21 mouse cellular contexts compared by ENCODE assay signal in the genomic region with DNA sequence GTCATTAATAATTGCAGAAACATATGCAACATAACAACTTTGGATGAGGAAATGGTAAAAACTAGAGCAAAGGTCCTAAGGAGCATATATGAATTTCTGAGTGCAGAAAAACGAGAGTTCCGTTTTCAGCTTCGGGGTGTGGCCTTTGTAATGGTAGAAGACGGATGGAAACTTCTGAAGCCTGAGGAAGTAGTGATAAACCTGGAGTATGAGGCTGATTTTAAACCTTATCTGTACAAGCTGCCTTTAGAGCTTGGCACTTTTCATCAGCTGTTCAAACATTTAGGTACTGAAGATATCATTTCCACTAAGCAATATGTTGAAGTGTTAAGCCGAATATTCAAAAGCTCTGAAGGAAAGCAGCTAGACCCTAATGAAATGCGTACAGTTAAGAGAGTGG. TPM values are rescaled to one million over a fixed set of nuclear protein-coding genes. Genes with fewer than 3 reads are reported as not detected.
DNase-seq lines count a peak whose midpoint lies in the region; TF ChIP-seq lines count a peak whose summit lies in the region.
"Had no signal": no experiment of that assay in that cellular context is flagged by ENCODE, and none has a peak within 500 bp of the region (broad histone marks: within the 10 kb centered on the region; RNA-seq: fewer than 3 reads in every experiment).

No protein-coding gene starts in this region.

- no peak overlapping the region for H3K27ac ChIP-seq in MEL (ENCODE audit: control insufficient read depth, low read depth, low read length)

- no peaks in the 10 kb centered on the region; a peak in 1 of 4 replicates for H3K36me3 ChIP-seq in MEL (ENCODE audit: control insufficient read depth in 1 of 2, insufficient read depth in 2 of 2, low read length in 2 of 2)

- no peak for TF ChIP-seq EP300 in MEL (IDR thresholded peaks at IDR 0.05; ENCODE audit: low read depth in 1 of 2, low read length in 2 of 2)

- TF ChIP-seq RAD21 in MEL (IDR thresholded peaks at IDR 0.05; ENCODE audit: low read depth, low read length): no peak

- TF ChIP-seq CTCF in MEL (IDR thresholded peaks at IDR 0.05 in 2 of 3, conservative IDR thresholded peaks at IDR 0.05 in 1 of 3; ENCODE audit: control insufficient read depth in 1 of 3, insufficient read depth in 1 of 3, low read depth in 2 of 3, low read length in 3 of 3, poor library complexity in 1 of 3, severe bottlenecking in 1 of 3): no peak

- no peaks in the 10 kb centered on the region for H3K27me3 ChIP-seq in MEL (ENCODE audit: control insufficient read depth in 1 of 2, insufficient read depth in 2 of 2, low read length in 2 of 2)
- H3K27me3 ChIP-seq: CH12.LX, Patski had no signal

- H3K79me2 ChIP-seq in MEL (ENCODE audit: control insufficient read depth, insufficient read depth, low read length, poor library complexity): no peaks in the 10 kb centered on the region

- H3K4me1 ChIP-seq in MEL (ENCODE audit: control insufficient read depth in 1 of 2, insufficient read depth in 2 of 2, low read length in 2 of 2): peaks cover 0 to 4% of the 10 kb centered on the region in 2 experiments; a peak in 2 of 4 replicates

- TF ChIP-seq POLR2A in MEL (IDR thresholded peaks at IDR 0.05; ENCODE audit: control insufficient read depth in 1 of 2, insufficient read depth in 1 of 2, low read depth in 1 of 2, low read length in 2 of 2, poor library complexity in 1 of 2): no peak

- peak; percentile 49 for DNase-seq in MEL (ENCODE audit: low read depth, low spot score)
- peak; percentile 89 for DNase-seq in MEL-GATA-1-ER (ENCODE audit: extremely low read depth, low read depth)
- no peak for DNase-seq in urinary bladder, postnatal 4 days (ENCODE audit: low spot score in 2 of 2)
- no peak for DNase-seq in thymus, postnatal 0 days (ENCODE audit: low spot score)
- DNase-seq: adrenal gland, adult 2 months; adrenal gland, adult 8-10 months; adrenal gland, postnatal 10 days; adrenal gland, postnatal 14 days; adrenal gland, postnatal 25 days; adrenal gland, postnatal 36 days; B cell, adult 2 months; cerebellum, adult 11 months; cerebellum, adult 11-12 months; cerebellum, adult 18-20 months; cerebellum, adult 2 months; cerebellum, adult 8-10 months had no signal

- H3K4me3 ChIP-seq in MEL (ENCODE audit: control insufficient read depth in 1 of 2, insufficient read depth in 1 of 2, low read depth in 2 of 2, low read length in 2 of 2): no peak overlapping the region

- no peak overlapping the region for H3K9ac ChIP-seq in MEL (ENCODE audit: control insufficient read depth, low read depth, low read length, poor library complexity, severe bottlenecking)

- H3K9me3 ChIP-seq in MEL (replicated peaks; ENCODE audit: insufficient read depth, low read length): no peaks in the 10 kb centered on the region
- H3K9me3 ChIP-seq: G1E had no signal

TF ChIP-seq in MEL, 35 proteins besides CTCF, POLR2A, EP300 and RAD21:
- TF ChIP-seq TCF12 (IDR thresholded peaks at IDR 0.05; ENCODE audit: low read depth, low read length) (0 out of 2 replicates have a peak, but pooled peaks have one; percentile 15), TAL1 (IDR thresholded peaks at IDR 0.05; ENCODE audit: low read length) (peak; percentile 39), USF2 (IDR thresholded peaks at IDR 0.05; ENCODE audit: borderline replicate concordance in 1 of 2, insufficient read depth in 1 of 2, low read depth in 1 of 2, low read length in 2 of 2) (no peak), GATA1 (IDR thresholded peaks at IDR 0.05; ENCODE audit: low read depth, low read length) (peak; percentile 47; the same call in 1 of the 2 replicates)

RNA-seq across cellular contexts. Expression of a gene that starts 46.5 kb away (rescaled TPM):
- not detected in 2 replicates for total RNA-seq in MEL (2012; rRNA removed)
- polyA plus RNA-seq in MEL (2012; ENCODE audit: insufficient read depth in 1 of 2, insufficient read length in 2 of 2, low read depth in 1 of 2, low replicate concordance in 2 of 2, missing spikeins in 1 of 2): not detected
- 0.48 and 0.62 TPM in 2 replicates for polyA plus RNA-seq in thymus, postnatal 0 days (2015; fragmentation: Nextera tagmentation; extraction: Ambion mirVana)
- total RNA-seq: CH12.LX had no signal
- polyA plus RNA-seq: activated CD4-positive, CD25-positive, alpha-beta regulatory T cell, adult 4 months; adrenal gland, adult 2 months; CD4-positive, CD25-positive, alpha-beta regulatory T cell, adult 4 months; G1E; Patski had no signal

Comparison
In these comparisons a context has a peak if more than half of its experiments do, and no peak if none do; other contexts are left out.
1. DNase-seq: peak in MEL (single experiment) and MEL-GATA-1-ER (single experiment); none in urinary bladder, postnatal 4 days (0 of 2) and thymus, postnatal 0 days (single experiment).